Mouse (Mus musculus) hindbrain, embryonic 10.5 days (tissue): ENCODE results near the gene Gbp3. TPM values are rescaled to one million over a fixed set of nuclear protein-coding genes. Genes with fewer than 3 reads are reported as not detected.

Source experiments
- DNase-seq: peaks from one replicate; pipeline ENCODE4 v3.0.0-alpha.2; 2017; ENCODE audit warnings: low spot score
- H3K27ac ChIP-seq: fragments of 300-500 bp; sonication (generic); 2 replicates; pipeline ENCODE4 v1.5.1; 2016; ENCODE audit warnings: mild to moderate bottlenecking, moderate library complexity
- H3K27me3 ChIP-seq: fragments of 300-500 bp; sonication (generic); 2 replicates; pipeline ENCODE4 v1.6.1; 2016; ENCODE audit warnings: mild to moderate bottlenecking; ENCODE audit not compliant: poor library complexity, insufficient read depth, severe bottlenecking
- H3K36me3 ChIP-seq: fragments of 300-500 bp; sonication (generic); 2 replicates; pipeline ENCODE4 v1.6.1; 2016; ENCODE audit warnings: mild to moderate bottlenecking, moderate library complexity
- H3K4me1 ChIP-seq: fragments of 300-500 bp; sonication (generic); replicated peaks from 2 replicates; pipeline ENCODE4 v1.6.1; 2016; ENCODE audit warnings: mild to moderate bottlenecking
- H3K4me3 ChIP-seq: fragments of 300-500 bp; sonication (generic); 2 replicates; pipeline ENCODE4 v1.5.1; 2016; ENCODE audit warnings: mild to moderate bottlenecking, moderate library complexity
- H3K9me3 ChIP-seq: fragments of 300-500 bp; sonication (generic); 2 replicates; pipeline ENCODE4 v1.6.1; 2016; ENCODE audit warnings: mild to moderate bottlenecking, moderate library complexity
- WGBS: fragments of 180-500 bp; shearing (Covaris S2); methylation state at CpG from one replicate; pipeline ENCODE4 v1.1.7; 2016; 5-methylcytosine and 5-hydroxymethylcytosine counted together
- polyA plus RNA-seq: library from polyadenylated mRNA; unstranded; fragments of >200 nt; fragmentation: Nextera tagmentation; extraction: Ambion mirVana; gene quantifications from 2 replicates; pipeline ENCODE4 v1.2.1, GENCODE M21; 2016

Gene Gbp3
- polyA plus RNA-seq, 1 experiment from 2014 or later: 0.54 TPM

- no peaks in the 10 kb centered on the region for H3K4me1 ChIP-seq
- H3K36me3 ChIP-seq: no peaks in the 10 kb centered on the region
- no peak overlapping the region for H3K27ac ChIP-seq
- DNase-seq: no peak
- H3K9me3 ChIP-seq: no peaks in the 10 kb centered on the region
- no peaks in the 10 kb centered on the region for H3K27me3 ChIP-seq
- H3K4me3 ChIP-seq: no peak overlapping the region
- WGBS: 81% methylated on average over 3 of the region's 3 CpGs
Observed at GRCm38 (mm10) chr3:142597923-142598322, 38.1 kb downstream of the Gbp3 start.

- Histone ChIP-seq H3K4me3 (no peak overlapping the region), H3K36me3 (no peaks in the 10 kb centered on the region), H3K4me1 (no peaks in the 10 kb centered on the region), H3K27ac (no peak overlapping the region), H3K27me3 (no peaks in the 10 kb centered on the region), H3K9me3 (no peaks in the 10 kb centered on the region)
- DNase-seq: no peak
Observed at GRCm38 (mm10) chr3:142601675-142602074, 41.8 kb downstream of the Gbp3 start.

- no peak for DNase-seq
- Histone ChIP-seq H3K27me3 (no peaks in the 10 kb centered on the region), H3K27ac (no peak overlapping the region), H3K4me1 (no peaks in the 10 kb centered on the region), H3K9me3 (no peaks in the 10 kb centered on the region), H3K4me3 (no peak overlapping the region), H3K36me3 (no peaks in the 10 kb centered on the region)
- WGBS: 76% methylated on average over 3 of the region's 3 CpGs
Observed at GRCm38 (mm10) chr3:142618658-142619057, 58.8 kb downstream of the Gbp3 start.

GRCm38 (mm10) chr3:142619606-142620005, 59.8 kb downstream of the Gbp3 start:
- no peak for DNase-seq
- Histone ChIP-seq H3K4me3 (no peak overlapping the region), H3K27me3 (no peaks in the 10 kb centered on the region), H3K36me3 (no peaks in the 10 kb centered on the region), H3K9me3 (no peaks in the 10 kb centered on the region), H3K27ac (no peak overlapping the region), H3K4me1 (no peaks in the 10 kb centered on the region)
- 53% methylated on average over 1 of the region's 1 CpGs for WGBS

GRCm38 (mm10) chr3:142620111-142620955, 60.5 kb downstream of the Gbp3 start, which contains the start of gene Gbp2:
Gbp2 (plus strand) TSS chr3:142620602.
- Histone ChIP-seq H3K27me3 (no peaks in the 10 kb centered on the region), H3K27ac (no peak within 1 kb of the TSS), H3K36me3 (no peaks in the 10 kb centered on the region), H3K9me3 (no peaks in the 10 kb centered on the region), H3K4me3 (no peak within 1 kb of the TSS), H3K4me1 (no peaks in the 10 kb centered on the region)
- WGBS: 73% methylated on average over 4 of the region's 4 CpGs
- no peak for DNase-seq

- Histone ChIP-seq H3K4me3 (no peak overlapping the region), H3K9me3 (no peaks in the 10 kb centered on the region), H3K27ac (no peak overlapping the region), H3K36me3 (no peaks in the 10 kb centered on the region), H3K27me3 (no peaks in the 10 kb centered on the region), H3K4me1 (no peaks in the 10 kb centered on the region)
- WGBS: 57% methylated on average over 3 of the region's 3 CpGs
- no peak for DNase-seq
Observed at GRCm38 (mm10) chr3:142620956-142621562, 61.2 kb downstream of the Gbp3 start.

Other genes starting within 250 kb of the Gbp3 start
- 14.6 and 19.3 TPM in 2 replicates for gene Pdlim5, start 164.3 kb upstream of the Gbp3 start, polyA plus RNA-seq
- 0.07 TPM in 1 of 2 replicates, not detected in the other for gene Gbp5, start 66.0 kb upstream of the Gbp3 start, polyA plus RNA-seq
- gene Gbp7, start 29.7 kb upstream of the Gbp3 start, polyA plus RNA-seq: 1.00 and 1.3 TPM in 2 replicates
- not detected in 2 replicates for gene Gbp2b, start 34.8 kb downstream of the Gbp3 start, polyA plus RNA-seq
- 0.06 and 0.17 TPM in 2 replicates for gene Gbp2, start 60.6 kb downstream of the Gbp3 start, polyA plus RNA-seq
- 9.0 and 10.2 TPM in 2 replicates for gene Kyat3, start 141.0 kb downstream of the Gbp3 start, polyA plus RNA-seq
- 91.5 and 97.8 TPM in 2 replicates for gene Gtf2b, start 205.0 kb downstream of the Gbp3 start, polyA plus RNA-seq